Mouse (Mus musculus): Measurements from ENCODE around the gene Kcnh4. TPM values are rescaled to one million over a fixed set of nuclear protein-coding genes. Genes with fewer than 3 reads are reported as not detected.

Gene Kcnh4
- polyA plus RNA-seq, 1 experiment from 2014 or later, result 0.50 TPM

DNA sequence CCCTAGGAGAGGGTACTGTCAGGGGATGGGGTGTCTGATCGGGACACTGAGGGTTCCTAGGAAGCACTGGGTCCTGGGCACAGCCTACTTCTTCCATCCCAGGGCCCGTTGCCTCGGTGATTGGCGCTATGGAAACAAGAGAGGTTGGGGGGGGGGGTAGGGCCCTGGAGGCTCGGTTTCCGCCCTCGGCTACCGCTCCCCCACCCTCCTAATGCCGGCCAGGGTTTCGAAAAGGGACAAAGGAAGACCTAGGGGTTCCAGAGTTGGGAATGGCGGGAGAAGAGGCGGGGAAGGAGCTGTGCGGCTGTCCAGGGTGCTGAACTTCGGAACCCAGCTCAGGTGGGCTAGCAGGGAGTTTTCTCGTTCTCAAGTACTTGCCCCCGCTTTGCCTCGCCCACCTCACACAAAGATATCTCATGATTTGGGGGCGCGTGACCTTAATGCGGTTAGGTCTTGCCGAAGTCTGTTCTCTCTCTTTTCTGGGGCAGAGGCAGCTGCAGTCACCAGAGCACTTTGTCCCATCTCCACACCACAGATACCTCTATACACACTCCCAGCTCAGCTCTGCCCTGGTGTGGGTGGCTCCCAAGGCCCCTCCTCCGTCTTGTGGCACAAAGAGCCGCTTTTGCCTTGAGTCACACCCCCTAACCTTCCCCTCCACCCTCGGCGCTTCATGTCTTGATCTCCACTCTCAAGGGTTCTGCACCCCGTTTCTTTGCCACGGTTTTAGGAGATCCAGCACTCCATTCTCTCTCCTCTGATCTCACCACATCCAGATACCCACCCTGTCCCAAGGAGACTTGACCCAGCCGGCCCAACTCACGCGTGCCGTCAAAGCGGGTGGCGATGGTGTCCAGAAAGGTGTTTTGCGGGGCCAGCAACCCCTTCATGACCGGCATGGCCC lies 783 bp downstream of the Kcnh4 start:
- Histone ChIP-seq H3K9ac (replicated peaks; ENCODE audit: low read length) (peak overlapping the region; percentile 18; the same call in 1 of the 2 replicates), H3K4me1 (ENCODE audit: control insufficient read depth, insufficient read depth, low read length) (peaks cover 9% of the 10 kb centered on the region), H3K27ac (replicated peaks; ENCODE audit: low read depth, low read length) (no peak overlapping the region), H3K4me3 (ENCODE audit: low read depth, low read length) (peak overlapping the region; percentile 27), H3K4me2 (ENCODE audit: low read depth, low read length) (peak overlapping the region; percentile 62), H3K9me3 (replicated peaks; ENCODE audit: control insufficient read depth, low read length) (no peaks in the 10 kb centered on the region), H3K27me3 (ENCODE audit: control insufficient read depth, insufficient read depth, low read length) (peaks cover 28% of the 10 kb centered on the region), H3K36me3 (replicated peaks; ENCODE audit: control insufficient read depth, insufficient read depth, low read depth, low read length) (no peaks in the 10 kb centered on the region)
- ATAC-seq (replicated peaks; ENCODE audit: insufficient number of reproducible peaks, low FRiP score, low TSS enrichment, low read depth) (peak; percentile 61), DNase-seq (ENCODE audit: low spot score) (peak; percentile 85)
- 2% methylated on average over 31 of the region's 35 CpGs for WGBS

DNA sequence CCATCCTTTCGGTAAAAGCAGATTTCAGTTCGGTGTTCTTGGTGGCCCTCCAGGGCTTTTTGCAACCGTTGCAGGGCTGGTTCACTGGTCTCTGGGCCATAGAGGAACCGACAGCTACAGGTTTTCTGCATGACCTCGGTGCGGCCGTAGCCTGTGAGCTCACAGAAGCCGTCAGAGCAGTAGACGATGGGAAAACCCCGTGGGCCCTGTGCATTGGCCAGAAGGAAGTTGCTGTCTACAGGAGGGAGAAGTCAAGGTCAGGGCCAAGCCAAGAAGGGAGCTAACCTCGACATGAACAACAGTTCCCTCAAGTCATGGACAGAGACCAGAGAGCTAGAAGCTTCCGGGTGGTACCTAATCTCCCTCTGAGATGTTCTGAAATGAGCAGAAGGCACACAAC lies 2.2 kb downstream of the Kcnh4 start:
- no peak overlapping the region for H3K27ac ChIP-seq (replicated peaks; ENCODE audit: low read depth, low read length)
- peaks cover 9% of the 10 kb centered on the region for H3K4me1 ChIP-seq (ENCODE audit: control insufficient read depth, insufficient read depth, low read length)
- ATAC-seq (replicated peaks; ENCODE audit: insufficient number of reproducible peaks, low FRiP score, low TSS enrichment, low read depth), result no peak
- no peaks in the 10 kb centered on the region for H3K36me3 ChIP-seq (replicated peaks; ENCODE audit: control insufficient read depth, insufficient read depth, low read depth, low read length)
- H3K27me3 ChIP-seq (ENCODE audit: control insufficient read depth, insufficient read depth, low read length), result peaks cover 28% of the 10 kb centered on the region
- H3K9ac ChIP-seq (replicated peaks; ENCODE audit: low read length), result no peak overlapping the region
- DNase-seq (ENCODE audit: low spot score), result no peak
- H3K4me3 ChIP-seq (ENCODE audit: low read depth, low read length), result no peak overlapping the region
- no peaks in the 10 kb centered on the region for H3K9me3 ChIP-seq (replicated peaks; ENCODE audit: control insufficient read depth, low read length)
- no peak overlapping the region for H3K4me2 ChIP-seq (ENCODE audit: low read depth, low read length)
- 90% methylated on average over 12 of the region's 12 CpGs for WGBS

DNA sequence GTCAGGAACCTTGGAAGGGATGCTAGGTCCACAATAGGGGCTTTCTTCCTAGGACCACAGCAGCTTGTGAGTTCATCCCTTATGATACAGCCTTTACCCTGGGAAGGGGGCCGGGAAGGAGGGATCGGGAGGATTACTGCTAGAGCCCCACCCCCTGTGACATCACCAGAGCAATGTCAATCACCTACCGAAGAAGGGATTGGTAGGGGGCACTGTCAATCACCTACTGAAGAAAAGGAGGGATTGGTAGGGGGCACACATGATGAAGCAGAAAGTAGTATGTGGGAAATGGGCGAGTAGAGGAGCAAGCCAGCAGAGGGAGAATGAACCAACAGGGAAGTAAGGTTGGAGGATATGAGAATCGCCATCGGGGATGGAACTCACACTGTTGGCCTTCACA lies 3.3 kb downstream of the Kcnh4 start:
- Histone ChIP-seq H3K4me3 (ENCODE audit: low read depth, low read length) (no peak overlapping the region), H3K4me2 (ENCODE audit: low read depth, low read length) (no peak overlapping the region), H3K27ac (replicated peaks; ENCODE audit: low read depth, low read length) (no peak overlapping the region), H3K9ac (replicated peaks; ENCODE audit: low read length) (no peak overlapping the region), H3K27me3 (ENCODE audit: control insufficient read depth, insufficient read depth, low read length) (peaks cover 21% of the 10 kb centered on the region), H3K4me1 (ENCODE audit: control insufficient read depth, insufficient read depth, low read length) (peaks cover 9% of the 10 kb centered on the region; the same call in 1 of the 2 replicates), H3K9me3 (replicated peaks; ENCODE audit: control insufficient read depth, low read length) (no peaks in the 10 kb centered on the region), H3K36me3 (replicated peaks; ENCODE audit: control insufficient read depth, insufficient read depth, low read depth, low read length) (no peaks in the 10 kb centered on the region)
- no peak for ATAC-seq (replicated peaks; ENCODE audit: insufficient number of reproducible peaks, low FRiP score, low TSS enrichment, low read depth)
- no peak for DNase-seq (ENCODE audit: low spot score)
- WGBS, result 59% methylated on average over 6 of the region's 6 CpGs

DNA sequence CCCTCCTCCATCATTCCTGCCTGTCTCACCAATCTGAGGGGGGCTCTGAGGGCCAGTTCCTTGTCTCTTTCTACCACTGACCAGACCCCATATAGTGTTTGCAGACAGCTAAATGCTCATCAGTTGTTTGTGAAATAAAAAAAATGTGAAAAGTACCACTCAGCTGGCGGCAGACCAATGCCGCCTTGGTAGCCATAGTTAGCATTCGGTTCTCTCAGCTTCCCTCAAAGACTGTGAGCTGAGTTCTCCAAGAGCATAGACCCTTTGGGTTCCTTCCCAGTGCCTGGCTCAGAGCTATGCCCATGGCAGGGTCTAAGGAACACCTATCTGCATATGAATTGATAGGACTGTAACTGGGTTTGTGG lies 5.1 kb downstream of the Kcnh4 start:
- peaks cover 8% of the 10 kb centered on the region; the same call in 1 of the 2 replicates for H3K4me1 ChIP-seq (ENCODE audit: control insufficient read depth, insufficient read depth, low read length)
- DNase-seq (ENCODE audit: low spot score) (no peak), ATAC-seq (replicated peaks; ENCODE audit: insufficient number of reproducible peaks, low FRiP score, low TSS enrichment, low read depth) (no peak)
- no peak overlapping the region for H3K27ac ChIP-seq (replicated peaks; ENCODE audit: low read depth, low read length)
- H3K27me3 ChIP-seq (ENCODE audit: control insufficient read depth, insufficient read depth, low read length), result peaks cover 11% of the 10 kb centered on the region
- WGBS, result 92% methylated on average over 3 of the region's 3 CpGs
- no peak overlapping the region for H3K9ac ChIP-seq (replicated peaks; ENCODE audit: low read length)
- no peaks in the 10 kb centered on the region for H3K36me3 ChIP-seq (replicated peaks; ENCODE audit: control insufficient read depth, insufficient read depth, low read depth, low read length)
- H3K4me3 ChIP-seq (ENCODE audit: low read depth, low read length), result no peak overlapping the region
- H3K4me2 ChIP-seq (ENCODE audit: low read depth, low read length), result no peak overlapping the region
- no peaks in the 10 kb centered on the region for H3K9me3 ChIP-seq (replicated peaks; ENCODE audit: control insufficient read depth, low read length)

DNA sequence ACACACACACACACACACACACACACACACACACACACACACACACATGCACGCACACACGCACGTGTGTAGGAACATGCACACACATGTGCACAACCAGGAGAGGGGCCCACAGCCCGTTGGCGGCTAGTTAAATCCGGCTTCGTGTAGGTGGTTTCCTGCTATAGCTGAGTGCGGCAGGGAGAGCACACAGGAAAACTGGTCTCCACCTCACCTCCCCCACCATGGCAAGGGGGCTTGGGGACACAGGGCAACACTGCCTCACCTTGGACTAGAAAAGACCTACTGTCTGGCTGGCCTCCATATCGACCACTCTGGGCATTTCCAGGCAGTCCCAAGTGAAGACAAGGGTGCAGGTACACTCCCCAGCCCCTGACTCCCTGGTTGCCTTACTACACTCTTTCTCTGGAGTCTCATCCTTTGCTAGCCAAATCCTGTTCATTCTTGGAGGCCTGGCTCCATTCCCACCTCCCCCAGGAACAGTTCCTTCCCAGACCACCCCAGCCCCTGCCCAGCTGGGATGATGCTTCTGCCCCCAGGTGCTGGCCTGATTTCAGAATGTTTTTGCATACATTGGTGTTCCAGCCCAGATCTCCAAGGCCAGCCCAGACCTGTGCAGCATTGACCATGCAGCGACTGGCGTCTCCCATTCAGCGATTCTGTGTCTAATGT lies 5.6 kb downstream of the Kcnh4 start:
- H3K27me3 ChIP-seq (ENCODE audit: control insufficient read depth, insufficient read depth, low read length), result peaks cover 6% of the 10 kb centered on the region
- 0 out of 2 replicates have a peak, but pooled peaks cover 3% of the 10 kb centered on the region for H3K4me1 ChIP-seq (ENCODE audit: control insufficient read depth, insufficient read depth, low read length)
- no peak overlapping the region for H3K9ac ChIP-seq (replicated peaks; ENCODE audit: low read length)
- ATAC-seq (replicated peaks; ENCODE audit: insufficient number of reproducible peaks, low FRiP score, low TSS enrichment, low read depth), result no peak
- no peaks in the 10 kb centered on the region for H3K36me3 ChIP-seq (replicated peaks; ENCODE audit: control insufficient read depth, insufficient read depth, low read depth, low read length)
- 89% methylated on average over 12 of the region's 12 CpGs for WGBS
- H3K27ac ChIP-seq (replicated peaks; ENCODE audit: low read depth, low read length), result no peak overlapping the region
- no peak overlapping the region for H3K4me2 ChIP-seq (ENCODE audit: low read depth, low read length)
- no peak for DNase-seq (ENCODE audit: low spot score)
- H3K9me3 ChIP-seq (replicated peaks; ENCODE audit: control insufficient read depth, low read length), result no peaks in the 10 kb centered on the region
- H3K4me3 ChIP-seq (ENCODE audit: low read depth, low read length), result no peak overlapping the region

DNA sequence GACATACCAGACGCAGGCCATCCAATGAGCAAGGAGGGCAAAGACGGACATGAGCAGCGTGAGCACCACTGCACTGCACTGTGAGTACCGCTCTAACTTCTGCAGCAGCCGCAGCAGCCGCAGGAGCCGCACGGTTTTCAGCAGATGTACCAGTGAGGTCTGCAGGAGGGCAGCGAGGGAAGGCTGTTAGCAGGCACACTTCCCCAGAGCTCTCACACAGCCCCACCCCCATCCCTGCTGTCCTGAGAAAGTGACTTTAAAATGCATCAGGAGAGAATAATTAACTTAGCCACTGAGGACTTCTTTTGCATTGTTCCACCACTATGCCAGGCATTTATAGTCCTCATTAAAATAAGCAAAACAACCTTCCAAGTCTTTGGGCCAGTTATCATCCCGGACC lies 7.4 kb downstream of the Kcnh4 start:
- Histone ChIP-seq H3K4me3 (ENCODE audit: low read depth, low read length) (no peak overlapping the region), H3K27ac (replicated peaks; ENCODE audit: low read depth, low read length) (no peak overlapping the region), H3K9me3 (replicated peaks; ENCODE audit: control insufficient read depth, low read length) (no peaks in the 10 kb centered on the region), H3K9ac (replicated peaks; ENCODE audit: low read length) (no peak overlapping the region), H3K4me2 (ENCODE audit: low read depth, low read length) (no peak overlapping the region), H3K4me1 (ENCODE audit: control insufficient read depth, insufficient read depth, low read length) (no peaks in the 10 kb centered on the region), H3K36me3 (replicated peaks; ENCODE audit: control insufficient read depth, insufficient read depth, low read depth, low read length) (no peaks in the 10 kb centered on the region), H3K27me3 (ENCODE audit: control insufficient read depth, insufficient read depth, low read length) (no peaks in the 10 kb centered on the region)
- whole genome bisulfite sequencing, result 38% methylated on average over 10 of the region's 10 CpGs
- ATAC-seq (replicated peaks; ENCODE audit: insufficient number of reproducible peaks, low FRiP score, low TSS enrichment, low read depth) (no peak), DNase-seq (ENCODE audit: low spot score) (no peak)

DNA sequence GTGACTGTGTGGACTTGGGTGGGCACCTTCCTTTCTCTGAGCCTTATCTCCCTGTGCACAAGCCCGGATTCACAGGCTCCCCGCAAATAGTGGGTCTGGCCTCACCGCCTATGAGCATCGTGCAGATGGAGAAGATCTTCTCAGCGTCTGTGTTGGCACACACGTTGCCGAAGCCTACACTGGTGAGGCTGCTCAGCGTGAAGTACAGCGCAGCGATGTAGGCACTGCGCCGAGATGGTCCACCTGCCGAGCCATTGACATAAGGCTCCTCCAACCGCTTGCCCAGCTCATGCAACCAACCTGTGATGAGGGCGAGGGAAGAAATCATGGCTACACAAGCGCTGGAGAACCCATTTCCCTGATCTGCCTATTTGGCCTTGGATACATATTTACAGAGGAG lies 9.6 kb downstream of the Kcnh4 start:
- ATAC-seq (replicated peaks; ENCODE audit: insufficient number of reproducible peaks, low FRiP score, low TSS enrichment, low read depth) (no peak), DNase-seq (ENCODE audit: low spot score) (no peak)
- 90% methylated on average over 16 of the region's 16 CpGs for WGBS
- no peak overlapping the region for H3K4me2 ChIP-seq (ENCODE audit: low read depth, low read length)
- H3K36me3 ChIP-seq (replicated peaks; ENCODE audit: control insufficient read depth, insufficient read depth, low read depth, low read length), result no peaks in the 10 kb centered on the region
- no peaks in the 10 kb centered on the region for H3K9me3 ChIP-seq (replicated peaks; ENCODE audit: control insufficient read depth, low read length)
- no peaks in the 10 kb centered on the region for H3K27me3 ChIP-seq (ENCODE audit: control insufficient read depth, insufficient read depth, low read length)
- no peak overlapping the region for H3K9ac ChIP-seq (replicated peaks; ENCODE audit: low read length)
- no peak overlapping the region for H3K4me3 ChIP-seq (ENCODE audit: low read depth, low read length)
- no peak overlapping the region for H3K27ac ChIP-seq (replicated peaks; ENCODE audit: low read depth, low read length)
- H3K4me1 ChIP-seq (ENCODE audit: control insufficient read depth, insufficient read depth, low read length), result no peaks in the 10 kb centered on the region

DNA sequence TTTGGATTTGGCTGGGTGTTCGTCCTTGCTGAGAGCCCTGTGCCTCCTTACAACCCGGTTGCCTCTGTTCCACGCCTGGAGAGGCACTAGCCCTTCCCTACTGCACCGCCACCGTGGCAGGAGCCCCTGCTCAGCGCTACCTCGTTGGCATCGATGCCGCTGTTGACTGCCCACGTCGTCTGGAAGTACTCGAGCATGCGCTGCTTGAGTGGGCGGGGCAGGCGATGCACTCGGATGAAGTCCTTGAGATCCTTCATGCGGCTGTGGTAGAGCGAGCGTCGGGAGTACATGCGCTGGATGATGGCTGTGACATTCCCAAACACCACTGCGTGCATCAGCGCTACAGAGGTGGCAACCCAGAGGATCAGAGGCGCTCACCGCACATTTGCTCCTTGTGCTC lies 10.3 kb downstream of the Kcnh4 start:
- WGBS, result 50% methylated on average over 25 of the region's 25 CpGs
- Histone ChIP-seq H3K4me1 (ENCODE audit: control insufficient read depth, insufficient read depth, low read length) (no peaks in the 10 kb centered on the region), H3K4me2 (ENCODE audit: low read depth, low read length) (no peak overlapping the region), H3K4me3 (ENCODE audit: low read depth, low read length) (no peak overlapping the region), H3K9ac (replicated peaks; ENCODE audit: low read length) (no peak overlapping the region), H3K27me3 (ENCODE audit: control insufficient read depth, insufficient read depth, low read length) (no peaks in the 10 kb centered on the region), H3K27ac (replicated peaks; ENCODE audit: low read depth, low read length) (no peak overlapping the region), H3K9me3 (replicated peaks; ENCODE audit: control insufficient read depth, low read length) (no peaks in the 10 kb centered on the region), H3K36me3 (replicated peaks; ENCODE audit: control insufficient read depth, insufficient read depth, low read depth, low read length) (no peaks in the 10 kb centered on the region)
- DNase-seq (ENCODE audit: low spot score) (no peak), ATAC-seq (replicated peaks; ENCODE audit: insufficient number of reproducible peaks, low FRiP score, low TSS enrichment, low read depth) (no peak)

Measured in embryonic facial prominence, embryonic 11.5 days (tissue).